Mouse (Mus musculus) limb, embryonic 14.5 days (tissue): ENCODE measurements at regions not wholly inside any gene's neighbourhood (a gene's known extent, or its start where the extent isn't known, plus 50 kb on each side); places are given as distances from the start of the nearest gene placed in this dataset.

ENCODE experiments used
- ATAC-seq: fragments of 200-750 bp; cut with Nextera tagmentation; 2 replicates; pipeline ENCODE4 v1.8.0; 2017; ENCODE audit warnings: low read depth, moderate number of reproducible peaks, moderate TSS enrichment; ENCODE audit not compliant: low FRiP score
- DNase-seq: peaks from one replicate; pipeline ENCODE4 v3.0.0-alpha.2; 2015; ENCODE audit warnings: low spot score
- H3K27ac ChIP-seq: fragments of 300-500 bp; sonication (generic); replicated peaks from 2 replicates; pipeline ENCODE4 v1.5.1; 2014; ENCODE audit warnings: low read depth, mild to moderate bottlenecking, low read length, moderate library complexity, mixed read lengths
- H3K27me3 ChIP-seq: fragments of 300-500 bp; sonication (generic); 2 replicates; pipeline ENCODE4 v1.6.1; 2014; ENCODE audit warnings: low read length, mixed read lengths; ENCODE audit not compliant: control insufficient read depth, insufficient read depth
- H3K36me3 ChIP-seq: fragments of 300-500 bp; sonication (generic); 2 replicates; pipeline ENCODE4 v1.6.1; 2014; ENCODE audit warnings: mild to moderate bottlenecking, low read length, moderate library complexity, mixed read lengths; ENCODE audit not compliant: control insufficient read depth, insufficient read depth
- H3K4me1 ChIP-seq: fragments of 300-500 bp; sonication (generic); 2 replicates; pipeline ENCODE4 v1.6.1; 2014; ENCODE audit warnings: antibody characterized with exemption, low read length, mixed read lengths; ENCODE audit not compliant: control insufficient read depth, insufficient read depth
- H3K4me2 ChIP-seq: fragments of 300-500 bp; sonication (generic); replicated peaks from 2 replicates; pipeline ENCODE4 v1.6.1; 2014; ENCODE audit warnings: low read depth, mild to moderate bottlenecking, low read length, moderate library complexity; ENCODE audit not compliant: severe bottlenecking
- H3K4me3 ChIP-seq: fragments of 300-500 bp; sonication (generic); replicated peaks from 2 replicates; pipeline ENCODE4 v1.5.1; 2014; ENCODE audit warnings: low read length
- H3K9ac ChIP-seq: fragments of 300-500 bp; sonication (generic); 2 replicates; pipeline ENCODE4 v1.6.1; 2014; ENCODE audit warnings: mild to moderate bottlenecking, low read depth, low read length, moderate library complexity; ENCODE audit not compliant: severe bottlenecking
- H3K9me3 ChIP-seq: fragments of 300-500 bp; sonication (generic); 2 replicates; pipeline ENCODE4 v1.6.1; 2016; ENCODE audit warnings: low read length; ENCODE audit not compliant: control insufficient read depth
- POLR2A ChIP-seq: fragments of 200-500 bp; IDR thresholded peaks from 2 replicates; pipeline ENCODE4 v1.8.0; 2012; ENCODE audit warnings: inconsistent platforms, mild to moderate bottlenecking, moderate library complexity, borderline replicate concordance; ENCODE audit not compliant: insufficient read depth, insufficient read length; ENCODE audit errors: extremely low read depth
- WGBS: fragments of 180-500 bp; shearing (Covaris S2); extraction: QIAGEN DNeasy Blood & Tissue Kit; methylation state at CpG from one replicate; pipeline ENCODE4 v1.1.7; 2014; 5-methylcytosine and 5-hydroxymethylcytosine counted together

GRCm38 (mm10) chr8:34727699-34728098, 616.2 kb upstream of the Gm10131 start:
- no peak for TF ChIP-seq POLR2A

GRCm38 (mm10) chr8:34726145-34726767, 614.7 kb upstream of the Gm10131 start:
- Histone ChIP-seq H3K9ac (no peak overlapping the region), H3K27me3 (no peaks in the 10 kb centered on the region), H3K4me3 (no peak overlapping the region), H3K4me1 (no peaks in the 10 kb centered on the region), H3K27ac (no peak overlapping the region), H3K36me3 (no peaks in the 10 kb centered on the region), H3K4me2 (no peak overlapping the region), H3K9me3 (no peaks in the 10 kb centered on the region)
- DNase-seq (no peak), ATAC-seq (no peak)
- no peak for TF ChIP-seq POLR2A
- 57% methylated on average over 10 of the region's 10 CpGs for WGBS

More at GRCm38 (mm10) chr8:34727699-34728098, 616.2 kb upstream of the Gm10131 start:
- ATAC-seq (no peak), DNase-seq (no peak)
- no peak overlapping the region for H3K27ac ChIP-seq
- no peaks in the 10 kb centered on the region for H3K36me3 ChIP-seq
- no peak overlapping the region for H3K4me3 ChIP-seq
- no peaks in the 10 kb centered on the region; the same call in 1 of the 2 replicates for H3K4me1 ChIP-seq
- no peaks in the 10 kb centered on the region for H3K9me3 ChIP-seq
- H3K4me2 ChIP-seq: no peak overlapping the region
- H3K9ac ChIP-seq: no peak overlapping the region
- 75% methylated on average over 8 of the region's 8 CpGs for WGBS
- no peaks in the 10 kb centered on the region for H3K27me3 ChIP-seq

GRCm38 (mm10) chr8:34725546-34725945, 614.0 kb upstream of the Gm10131 start:
- no peak for DNase-seq
- Histone ChIP-seq H3K27me3 (no peaks in the 10 kb centered on the region), H3K9ac (no peak overlapping the region), H3K36me3 (no peaks in the 10 kb centered on the region), H3K4me1 (no peaks in the 10 kb centered on the region), H3K4me2 (no peak overlapping the region), H3K27ac (no peak overlapping the region), H3K9me3 (no peaks in the 10 kb centered on the region), H3K4me3 (no peak overlapping the region)
- no peak for TF ChIP-seq POLR2A
- 70% methylated on average over 4 of the region's 4 CpGs for WGBS
- ATAC-seq: no peak

- ATAC-seq (no peak), DNase-seq (no peak)
- Histone ChIP-seq H3K4me3 (no peak overlapping the region), H3K27ac (no peak overlapping the region), H3K4me1 (no peaks in the 10 kb centered on the region), H3K9me3 (no peaks in the 10 kb centered on the region), H3K27me3 (no peaks in the 10 kb centered on the region), H3K4me2 (no peak overlapping the region), H3K36me3 (no peaks in the 10 kb centered on the region), H3K9ac (no peak overlapping the region)
- 40% methylated on average over 23 of the region's 23 CpGs for WGBS
- TF ChIP-seq POLR2A: no peak
These were observed 598.6 kb upstream of the Gm10131 start for GRCm38 (mm10) chr8:34709911-34710733.

GRCm38 (mm10) chr8:34709316-34709715, 597.8 kb upstream of the Gm10131 start:
- Histone ChIP-seq H3K9ac (no peak overlapping the region), H3K36me3 (no peaks in the 10 kb centered on the region), H3K4me3 (no peak overlapping the region), H3K4me2 (no peak overlapping the region), H3K9me3 (no peaks in the 10 kb centered on the region), H3K27me3 (no peaks in the 10 kb centered on the region), H3K4me1 (no peaks in the 10 kb centered on the region), H3K27ac (no peak overlapping the region)
- 64% methylated on average over 11 of the region's 11 CpGs for WGBS
- TF ChIP-seq POLR2A: no peak
- ATAC-seq (no peak), DNase-seq (no peak)
